Mouse (Mus musculus): Measurements from ENCODE around the gene Sp9. TPM values are rescaled to one million over a fixed set of nuclear protein-coding genes. Genes with fewer than 3 reads are reported as not detected.

The Sp9 gene
- polyA plus RNA-seq, 1 experiment from 2014 or later, result 2.2 TPM

GRCm38 (mm10) chr2:73268836-73269395, 2.8 kb upstream of the Sp9 start:
- H3K9me3 ChIP-seq, result no peaks in the 10 kb centered on the region
- ATAC-seq (ENCODE audit: low FRiP score, low read depth), result no peak
- peaks cover 31% of the 10 kb centered on the region for H3K4me1 ChIP-seq
- 3% methylated on average over 8 of the region's 8 CpGs for WGBS
- H3K36me3 ChIP-seq, result no peaks in the 10 kb centered on the region
- peaks cover 93% of the 10 kb centered on the region for H3K27me3 ChIP-seq (replicated peaks)
- no peak overlapping the region for H3K4me2 ChIP-seq (replicated peaks)
- no peak overlapping the region for H3K9ac ChIP-seq
- no peak overlapping the region for H3K27ac ChIP-seq
- H3K4me3 ChIP-seq, result no peak overlapping the region

DNA sequence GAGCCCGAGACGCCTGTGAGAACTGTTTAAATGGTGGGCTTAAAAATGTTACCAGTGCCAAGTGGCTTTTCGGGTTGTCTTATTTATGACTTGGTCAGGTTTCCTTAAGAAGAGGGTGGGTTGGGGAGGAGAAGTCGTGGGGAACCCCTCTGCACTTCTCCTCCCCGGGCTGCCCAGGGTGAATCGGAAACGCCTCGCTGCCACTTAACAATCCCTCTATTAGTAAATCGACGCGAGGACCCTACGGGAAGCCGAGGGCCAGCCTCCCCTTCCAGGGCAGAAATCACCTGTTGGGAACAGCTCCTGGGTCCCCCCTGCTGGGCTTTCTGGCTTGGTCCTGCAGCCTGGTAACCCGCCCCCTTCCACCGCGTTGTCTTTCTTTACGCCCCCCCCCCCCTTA, 2.1 kb upstream of the Sp9 start:
- peaks cover 93% of the 10 kb centered on the region for H3K27me3 ChIP-seq (replicated peaks)
- peaks cover 37% of the 10 kb centered on the region for H3K4me1 ChIP-seq
- H3K4me3 ChIP-seq, result no peak overlapping the region
- H3K36me3 ChIP-seq, result no peaks in the 10 kb centered on the region
- no peak for ATAC-seq (ENCODE audit: low FRiP score, low read depth)
- H3K9me3 ChIP-seq, result no peaks in the 10 kb centered on the region
- WGBS, result 0% methylated on average over 17 of the region's 17 CpGs
- H3K9ac ChIP-seq, result no peak overlapping the region
- peak overlapping the region; percentile 14 for H3K4me2 ChIP-seq (replicated peaks)
- H3K27ac ChIP-seq, result no peak overlapping the region

- Histone ChIP-seq H3K36me3 (no peaks in the 10 kb centered on the region), H3K27ac (no peak overlapping the region), H3K4me2 (replicated peaks) (peak overlapping the region; percentile 62; the same call in 1 of the 2 replicates), H3K9me3 (no peaks in the 10 kb centered on the region), H3K4me1 (peaks cover 38% of the 10 kb centered on the region), H3K27me3 (replicated peaks) (peaks cover 91% of the 10 kb centered on the region), H3K9ac (no peak overlapping the region), H3K4me3 (no peak overlapping the region)
- no peak for ATAC-seq (ENCODE audit: low FRiP score, low read depth)
- WGBS, result 1% methylated on average over 14 of the region's 14 CpGs
Measured at GRCm38 (mm10) chr2:73270071-73270592, 1.6 kb upstream of the Sp9 start.

GRCm38 (mm10) chr2:73270593-73271458, 899 bp upstream of the Sp9 start:
- ATAC-seq (ENCODE audit: low FRiP score, low read depth), result peak; percentile 7; the same call in 1 of the 2 replicates
- H3K9ac ChIP-seq, result no peak overlapping the region
- H3K9me3 ChIP-seq, result no peaks in the 10 kb centered on the region
- peak overlapping the region; percentile 62 for H3K4me2 ChIP-seq (replicated peaks)
- under 1% methylated on average over 38 of the region's 38 CpGs for WGBS
- H3K4me1 ChIP-seq, result peaks cover 38% of the 10 kb centered on the region
- H3K27me3 ChIP-seq (replicated peaks), result peaks cover 84% of the 10 kb centered on the region
- no peaks in the 10 kb centered on the region for H3K36me3 ChIP-seq
- H3K4me3 ChIP-seq, result peak overlapping the region; percentile 2; the same call in 1 of the 2 replicates
- H3K27ac ChIP-seq, result no peak overlapping the region

GRCm38 (mm10) chr2:73272351-73273248, 875 bp downstream of the Sp9 start:
- Histone ChIP-seq H3K27ac (no peak overlapping the region), H3K27me3 (replicated peaks) (peaks cover 78% of the 10 kb centered on the region), H3K4me1 (peaks cover 45% of the 10 kb centered on the region), H3K4me2 (replicated peaks) (peak overlapping the region; percentile 62), H3K4me3 (peak overlapping the region; percentile 40), H3K9me3 (no peaks in the 10 kb centered on the region), H3K9ac (peak overlapping the region; percentile 53), H3K36me3 (no peaks in the 10 kb centered on the region)
- WGBS, result under 1% methylated on average over 55 of the region's 55 CpGs
- ATAC-seq (ENCODE audit: low FRiP score, low read depth), result no peak

GRCm38 (mm10) chr2:73273249-73274118, 1.8 kb downstream of the Sp9 start:
- Histone ChIP-seq H3K27me3 (replicated peaks) (peaks cover 75% of the 10 kb centered on the region), H3K4me1 (peaks cover 48% of the 10 kb centered on the region), H3K4me3 (peak overlapping the region; percentile 40), H3K27ac (no peak overlapping the region), H3K36me3 (no peaks in the 10 kb centered on the region), H3K4me2 (replicated peaks) (peak overlapping the region; percentile 62), H3K9me3 (no peaks in the 10 kb centered on the region), H3K9ac (peak overlapping the region; percentile 53)
- under 1% methylated on average over 102 of the region's 110 CpGs for WGBS
- 0 out of 2 replicates have a peak, but pooled peaks have one; percentile 22 for ATAC-seq (ENCODE audit: low FRiP score, low read depth)

- peaks cover 56% of the 10 kb centered on the region for H3K4me1 ChIP-seq
- no peak for ATAC-seq (ENCODE audit: low FRiP score, low read depth)
- H3K9me3 ChIP-seq, result no peaks in the 10 kb centered on the region
Measured at GRCm38 (mm10) chr2:73274119-73274920, 2.6 kb downstream of the Sp9 start.

GRCm38 (mm10) chr2:73275261-73276040, 3.7 kb downstream of the Sp9 start:
- Histone ChIP-seq H3K36me3 (no peaks in the 10 kb centered on the region), H3K4me2 (replicated peaks) (no peak overlapping the region), H3K27ac (no peak overlapping the region), H3K4me1 (peaks cover 59% of the 10 kb centered on the region), H3K9me3 (no peaks in the 10 kb centered on the region), H3K4me3 (no peak overlapping the region), H3K27me3 (replicated peaks) (peaks cover 74% of the 10 kb centered on the region), H3K9ac (no peak overlapping the region)
- WGBS, result 9% methylated on average over 8 of the region's 8 CpGs
- ATAC-seq (ENCODE audit: low FRiP score, low read depth), result no peak

More at GRCm38 (mm10) chr2:73274119-73274920, 2.6 kb downstream of the Sp9 start:
- no peaks in the 10 kb centered on the region for H3K36me3 ChIP-seq
- under 1% methylated on average over 88 of the region's 88 CpGs for WGBS
- peak overlapping the region; percentile 62 for H3K4me2 ChIP-seq (replicated peaks)
- no peak overlapping the region for H3K27ac ChIP-seq
- peak overlapping the region; percentile 40 for H3K4me3 ChIP-seq
- H3K9ac ChIP-seq, result peak overlapping the region; percentile 53
- peaks cover 77% of the 10 kb centered on the region for H3K27me3 ChIP-seq (replicated peaks)

DNA sequence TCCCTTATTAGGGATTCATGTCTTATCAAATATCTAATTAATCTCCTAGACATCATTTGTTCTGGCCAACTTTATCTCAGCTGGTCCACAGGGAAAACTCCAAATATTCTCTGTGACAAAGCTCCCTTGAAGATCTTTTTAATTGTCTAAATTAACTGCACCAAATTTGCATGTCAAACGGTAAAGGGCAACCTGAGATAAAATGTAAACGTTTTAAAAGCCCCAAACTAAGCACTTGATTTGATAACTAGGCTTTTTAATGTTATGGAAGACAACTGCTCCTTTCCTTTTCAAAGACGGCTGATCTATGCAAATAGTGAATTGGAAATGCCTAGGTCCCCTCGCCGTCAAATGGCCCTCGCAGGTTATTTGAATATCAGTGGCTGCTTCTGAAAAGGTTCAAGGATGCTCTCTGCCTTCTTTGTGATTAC, 4.4 kb downstream of the Sp9 start:
- Histone ChIP-seq H3K27me3 (replicated peaks) (peaks cover 74% of the 10 kb centered on the region), H3K27ac (no peak overlapping the region), H3K9me3 (no peaks in the 10 kb centered on the region), H3K4me1 (peaks cover 61% of the 10 kb centered on the region), H3K36me3 (no peaks in the 10 kb centered on the region), H3K4me3 (no peak overlapping the region), H3K4me2 (replicated peaks) (no peak overlapping the region), H3K9ac (no peak overlapping the region)
- no peak for ATAC-seq (ENCODE audit: low FRiP score, low read depth)
- WGBS, result under 1% methylated on average over 6 of the region's 6 CpGs

Measured in neural tube, embryonic 12.5 days (tissue).